Mouse (Mus musculus) heart, embryonic 13.5 days (tissue): ENCODE results near the gene Lima1. TPM values are rescaled to one million over a fixed set of nuclear protein-coding genes. Genes with fewer than 3 reads are reported as not detected.
"Not testable (repeated sequence)": the region's sequence is repeated elsewhere in the genome, so short reads cannot be mapped to it uniquely, and the experiment has no call there.

ENCODE experiments used
- ATAC-seq: fragments of 200-750 bp; cut with Nextera tagmentation; 2 replicates; pipeline ENCODE4 v1.8.0; 2017; ENCODE audit warnings: moderate TSS enrichment; ENCODE audit not compliant: insufficient number of reproducible peaks, low FRiP score, low TSS enrichment; ENCODE audit errors: extremely low read depth
- H3K27ac ChIP-seq: fragments of 300-500 bp; sonication (generic); replicated peaks from 2 replicates; pipeline ENCODE4 v1.5.1; 2015; ENCODE audit warnings: moderate library complexity, mild to moderate bottlenecking, inconsistent platforms
- H3K27me3 ChIP-seq: fragments of 300-500 bp; sonication (generic); replicated peaks from 2 replicates; pipeline ENCODE4 v1.6.1; 2015; ENCODE audit warnings: mild to moderate bottlenecking, inconsistent platforms
- H3K36me3 ChIP-seq: fragments of 300-500 bp; sonication (generic); 2 replicates; pipeline ENCODE4 v1.6.1; 2015; ENCODE audit warnings: mild to moderate bottlenecking, inconsistent platforms
- H3K4me1 ChIP-seq: fragments of 300-500 bp; sonication (generic); 2 replicates; pipeline ENCODE4 v1.6.1; 2015; ENCODE audit warnings: inconsistent platforms
- H3K4me2 ChIP-seq: fragments of 300-500 bp; sonication (generic); 2 replicates; pipeline ENCODE4 v1.6.1; 2015; ENCODE audit warnings: inconsistent platforms, mild to moderate bottlenecking, moderate library complexity
- H3K4me3 ChIP-seq: fragments of 300-500 bp; sonication (generic); 2 replicates; pipeline ENCODE4 v1.5.1; 2015; ENCODE audit warnings: moderate library complexity, mild to moderate bottlenecking, inconsistent platforms
- H3K9ac ChIP-seq: fragments of 300-500 bp; sonication (generic); 2 replicates; pipeline ENCODE4 v1.6.1; 2015; ENCODE audit warnings: inconsistent platforms, mild to moderate bottlenecking, moderate library complexity
- H3K9me3 ChIP-seq: fragments of 300-500 bp; sonication (generic); 2 replicates; pipeline ENCODE4 v1.6.1; 2016; ENCODE audit warnings: inconsistent platforms
- WGBS: fragments of 180-500 bp; shearing (Covaris S2); methylation state at CpG from one replicate; pipeline ENCODE4 v1.1.7; 2015; ENCODE audit warnings: mixed read lengths; 5-methylcytosine and 5-hydroxymethylcytosine counted together
- polyA plus RNA-seq: library from polyadenylated mRNA; unstranded; fragments of >200 nt; fragmentation: Nextera tagmentation; extraction: Ambion mirVana; gene quantifications from 2 replicates; pipeline ENCODE4 v1.2.1, GENCODE M21; 2015

Lima1 gene
- polyA plus RNA-seq, result 17.6 and 17.8 TPM in 2 replicates

GRCm38 (mm10) chr15:99875334-99875869 lies at the start of gene Lima1:
TSS of gene Lima1 (minus strand) at chr15:99875456.
- Histone ChIP-seq H3K4me3 (peak within 1 kb of the TSS; percentile 86), H3K4me2 (peak within 1 kb of the TSS; percentile 100), H3K27ac (peak within 1 kb of the TSS; percentile 77), H3K36me3 (no peaks in the 10 kb centered on the region), H3K9ac (peak within 1 kb of the TSS; percentile 89), H3K4me1 (peaks cover 14% of the 10 kb centered on the region), H3K27me3 (no peaks in the 10 kb centered on the region), H3K9me3 (no peaks in the 10 kb centered on the region)
- under 1% methylated on average over 38 of the region's 38 CpGs for WGBS
- peak; percentile 88 for ATAC-seq

GRCm38 (mm10) chr15:99919601-99920158 lies 44.4 kb upstream of the Lima1 start:
- Histone ChIP-seq H3K4me3 (no peak overlapping the region), H3K4me2 (no peak overlapping the region), H3K4me1 (no peaks in the 10 kb centered on the region), H3K27me3 (no peaks in the 10 kb centered on the region), H3K27ac (no peak overlapping the region), H3K36me3 (no peaks in the 10 kb centered on the region), H3K9me3 (no peaks in the 10 kb centered on the region), H3K9ac (no peak overlapping the region)
- 76% methylated on average over 15 of the region's 15 CpGs for WGBS
- no peak for ATAC-seq

- 75% methylated on average over 3 of the region's 3 CpGs for WGBS
- Histone ChIP-seq H3K4me1 (no peaks in the 10 kb centered on the region), H3K4me2 (no peak overlapping the region), H3K27me3 (no peaks in the 10 kb centered on the region), H3K9me3 (no peaks in the 10 kb centered on the region), H3K4me3 (no peak overlapping the region), H3K27ac (no peak overlapping the region), H3K9ac (no peak overlapping the region), H3K36me3 (no peaks in the 10 kb centered on the region)
- no peak for ATAC-seq
Observed at GRCm38 (mm10) chr15:99917264-99917663, 42.0 kb upstream of the Lima1 start.

- Histone ChIP-seq H3K36me3 (no peaks in the 10 kb centered on the region), H3K4me3 (no peak overlapping the region), H3K27me3 (no peaks in the 10 kb centered on the region), H3K4me1 (no peaks in the 10 kb centered on the region), H3K27ac (no peak overlapping the region), H3K4me2 (no peak overlapping the region), H3K9ac (no peak overlapping the region), H3K9me3 (no peaks in the 10 kb centered on the region)
- WGBS, result 74% methylated on average over 5 of the region's 5 CpGs
- no peak for ATAC-seq
Observed at GRCm38 (mm10) chr15:99914613-99915012, 39.4 kb upstream of the Lima1 start.

GRCm38 (mm10) chr15:99911785-99912184 lies 36.5 kb upstream of the Lima1 start:
- Histone ChIP-seq H3K9me3 (no peaks in the 10 kb centered on the region), H3K27ac (no peak overlapping the region), H3K27me3 (no peaks in the 10 kb centered on the region), H3K9ac (no peak overlapping the region), H3K36me3 (no peaks in the 10 kb centered on the region), H3K4me3 (no peak overlapping the region), H3K4me1 (no peaks in the 10 kb centered on the region), H3K4me2 (no peak overlapping the region)
- no peak for ATAC-seq
- 90% methylated on average over 4 of the region's 4 CpGs for WGBS

GRCm38 (mm10) chr15:99909339-99909996 lies 34.2 kb upstream of the Lima1 start:
- not testable (repeated sequence) for H3K4me1 ChIP-seq, H3K36me3 ChIP-seq, H3K4me2 ChIP-seq, ATAC-seq, H3K27me3 ChIP-seq, H3K4me3 ChIP-seq, H3K9me3 ChIP-seq, H3K27ac ChIP-seq, H3K9ac ChIP-seq
- 40% methylated on average over 14 of the region's 14 CpGs for WGBS

- no peak overlapping the region for H3K4me2 ChIP-seq
- no peaks in the 10 kb centered on the region for H3K9me3 ChIP-seq
- no peaks in the 10 kb centered on the region for H3K4me1 ChIP-seq
- H3K36me3 ChIP-seq, result no peaks in the 10 kb centered on the region
- H3K9ac ChIP-seq, result no peak overlapping the region
- WGBS, result 79% methylated on average over 1 of the region's 1 CpGs
- no peak overlapping the region for H3K4me3 ChIP-seq
- ATAC-seq, result no peak
- no peak overlapping the region for H3K27ac ChIP-seq
- H3K27me3 ChIP-seq, result no peaks in the 10 kb centered on the region
Observed at GRCm38 (mm10) chr15:99907514-99907913, 32.3 kb upstream of the Lima1 start.

- no peak overlapping the region for H3K4me3 ChIP-seq
- no peaks in the 10 kb centered on the region for H3K27me3 ChIP-seq
- no peaks in the 10 kb centered on the region for H3K36me3 ChIP-seq
- H3K4me2 ChIP-seq, result no peak overlapping the region
- H3K4me1 ChIP-seq, result no peaks in the 10 kb centered on the region
- 76% methylated on average over 4 of the region's 4 CpGs for WGBS
- H3K27ac ChIP-seq, result no peak overlapping the region
- ATAC-seq, result no peak
- no peaks in the 10 kb centered on the region for H3K9me3 ChIP-seq
- H3K9ac ChIP-seq, result no peak overlapping the region
Observed at GRCm38 (mm10) chr15:99907041-99907440, 31.8 kb upstream of the Lima1 start.

GRCm38 (mm10) chr15:99904841-99905240 lies 29.6 kb upstream of the Lima1 start:
- Histone ChIP-seq H3K36me3 (no peaks in the 10 kb centered on the region), H3K4me1 (no peaks in the 10 kb centered on the region), H3K27ac (no peak overlapping the region), H3K27me3 (no peaks in the 10 kb centered on the region), H3K9ac (no peak overlapping the region), H3K4me3 (no peak overlapping the region), H3K4me2 (no peak overlapping the region), H3K9me3 (no peaks in the 10 kb centered on the region)
- ATAC-seq, result no peak
- WGBS, result 74% methylated on average over 9 of the region's 9 CpGs

GRCm38 (mm10) chr15:99904333-99904732 lies 29.1 kb upstream of the Lima1 start:
- H3K4me3 ChIP-seq, result no peak overlapping the region
- H3K36me3 ChIP-seq, result no peaks in the 10 kb centered on the region
- no peaks in the 10 kb centered on the region for H3K4me1 ChIP-seq
- no peaks in the 10 kb centered on the region for H3K27me3 ChIP-seq
- no peaks in the 10 kb centered on the region for H3K9me3 ChIP-seq
- H3K27ac ChIP-seq, result no peak overlapping the region
- no peak overlapping the region for H3K4me2 ChIP-seq
- ATAC-seq, result no peak
- H3K9ac ChIP-seq, result no peak overlapping the region
- WGBS, result 7% methylated on average over 4 of the region's 4 CpGs

GRCm38 (mm10) chr15:99903227-99903626 lies 28.0 kb upstream of the Lima1 start:
- Histone ChIP-seq H3K36me3 (no peaks in the 10 kb centered on the region), H3K27me3 (no peaks in the 10 kb centered on the region), H3K4me3 (no peak overlapping the region), H3K4me2 (no peak overlapping the region), H3K9me3 (no peaks in the 10 kb centered on the region), H3K4me1 (no peaks in the 10 kb centered on the region), H3K27ac (no peak overlapping the region), H3K9ac (no peak overlapping the region)
- no peak for ATAC-seq
- 72% methylated on average over 5 of the region's 5 CpGs for WGBS

GRCm38 (mm10) chr15:99902786-99903185 lies 27.5 kb upstream of the Lima1 start:
- H3K4me2 ChIP-seq, result no peak overlapping the region
- no peaks in the 10 kb centered on the region for H3K4me1 ChIP-seq
- H3K9me3 ChIP-seq, result no peaks in the 10 kb centered on the region
- H3K4me3 ChIP-seq, result no peak overlapping the region
- H3K27me3 ChIP-seq, result no peaks in the 10 kb centered on the region
- H3K9ac ChIP-seq, result no peak overlapping the region
- no peak overlapping the region for H3K27ac ChIP-seq
- WGBS, result 56% methylated on average over 5 of the region's 5 CpGs
- no peak for ATAC-seq
- H3K36me3 ChIP-seq, result no peaks in the 10 kb centered on the region
